Mouse (Mus musculus): ENCODE measurements at regions not wholly inside any gene's neighbourhood (a gene's known extent, or its start where the extent isn't known, plus 50 kb on each side); places are given as distances from the start of the nearest gene placed in this dataset.
A peak's percentile ranks its signal among the peaks of the same experiment; 100 is the strongest.

DNA sequence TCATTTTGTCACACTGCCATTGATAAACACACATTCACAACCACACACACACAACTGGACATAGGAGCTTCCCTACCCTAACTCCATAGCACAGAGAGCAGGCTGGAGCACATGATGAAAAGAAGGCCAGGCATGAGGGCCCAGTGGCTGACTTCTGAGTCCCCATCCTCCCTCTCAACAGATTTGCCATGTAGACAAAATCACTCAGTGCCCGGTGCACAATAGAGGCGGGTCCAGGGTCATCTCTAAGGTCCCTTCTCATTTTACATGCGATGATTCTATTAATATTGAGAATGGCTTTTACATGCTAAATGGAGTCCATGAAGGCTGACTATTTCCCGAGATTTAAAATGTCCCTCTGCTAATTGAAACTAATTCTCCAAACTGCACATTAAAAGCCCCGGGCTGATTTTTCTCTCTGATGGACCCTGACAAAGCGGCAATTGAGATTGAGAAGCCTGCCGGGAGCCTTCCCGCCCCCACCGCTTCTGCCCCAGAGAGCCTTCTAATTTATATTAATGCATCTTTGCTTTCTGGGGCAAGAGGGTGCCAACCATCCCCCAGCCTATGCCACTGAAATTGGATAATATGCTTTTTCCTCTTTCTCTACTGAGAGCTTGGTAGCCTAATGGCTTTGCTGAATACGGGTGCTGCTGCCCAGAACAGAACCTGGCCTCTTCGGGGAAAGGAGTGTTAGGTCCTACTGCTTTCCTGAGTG, 252.7 kb upstream of the Dio3 start:
- DNase-seq (ENCODE audit: low read depth, low spot score), result no peak

DNA sequence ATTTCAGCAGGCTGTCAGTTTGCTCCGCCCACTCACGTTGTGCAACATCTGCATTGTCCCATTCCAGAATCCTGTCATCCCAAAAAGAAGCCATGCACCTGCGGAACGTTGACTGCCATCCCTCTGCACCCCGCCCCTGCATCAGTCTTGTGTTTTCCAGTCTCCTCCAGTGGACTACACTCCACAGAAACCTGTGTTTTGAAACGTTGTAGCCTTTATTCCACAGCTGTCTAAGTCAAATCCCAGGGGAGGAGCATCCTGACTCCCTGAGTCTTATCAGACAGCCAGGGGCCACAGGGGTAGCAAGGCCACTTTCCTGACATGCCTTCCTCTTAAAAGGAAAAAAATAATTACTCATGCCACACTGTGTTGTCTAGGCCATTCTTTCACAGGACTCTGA, 251.5 kb upstream of the Dio3 start:
- DNase-seq (ENCODE audit: low read depth, low spot score), result no peak

DNA sequence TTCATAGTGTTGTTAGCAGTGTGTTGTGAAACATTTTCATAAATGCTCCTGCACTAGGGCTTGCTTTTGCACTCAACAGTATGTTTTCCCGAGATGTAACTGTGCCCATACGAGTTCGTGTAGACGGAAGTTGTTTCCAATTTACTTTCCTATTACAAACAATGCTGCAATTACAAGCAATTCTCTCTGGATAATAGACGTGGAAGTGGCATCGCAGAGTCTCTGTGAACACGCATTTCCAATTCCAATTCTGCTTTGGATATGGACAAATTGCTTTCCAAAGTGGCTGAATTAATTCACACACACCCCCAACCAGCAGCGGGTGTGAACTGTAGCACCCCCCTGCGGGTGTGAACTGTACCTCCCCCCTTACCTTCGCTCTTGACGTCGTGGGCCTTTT, 250.9 kb upstream of the Dio3 start:
- DNase-seq (ENCODE audit: low read depth, low spot score), result no peak

DNA sequence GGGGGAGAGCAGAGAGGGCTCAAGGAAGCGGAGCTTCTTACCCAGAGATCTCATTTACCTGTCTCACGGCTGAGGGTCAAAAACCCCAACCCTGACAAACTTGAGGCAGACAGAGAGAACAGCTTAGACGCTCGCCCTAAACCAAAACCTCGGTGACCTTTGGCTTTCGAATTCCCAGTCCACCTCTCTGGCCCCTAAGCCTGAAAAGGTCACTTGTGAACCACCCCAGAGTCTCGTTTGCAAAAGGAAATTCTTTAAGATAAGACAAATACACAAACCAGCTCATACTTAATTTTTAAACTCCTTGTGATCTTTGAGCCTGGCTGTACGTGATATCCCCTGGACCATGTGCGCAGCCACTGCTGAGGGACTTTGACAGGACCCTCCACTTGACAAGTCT, 250.2 kb upstream of the Dio3 start:
- DNase-seq (ENCODE audit: low read depth, low spot score), result no peak

DNA sequence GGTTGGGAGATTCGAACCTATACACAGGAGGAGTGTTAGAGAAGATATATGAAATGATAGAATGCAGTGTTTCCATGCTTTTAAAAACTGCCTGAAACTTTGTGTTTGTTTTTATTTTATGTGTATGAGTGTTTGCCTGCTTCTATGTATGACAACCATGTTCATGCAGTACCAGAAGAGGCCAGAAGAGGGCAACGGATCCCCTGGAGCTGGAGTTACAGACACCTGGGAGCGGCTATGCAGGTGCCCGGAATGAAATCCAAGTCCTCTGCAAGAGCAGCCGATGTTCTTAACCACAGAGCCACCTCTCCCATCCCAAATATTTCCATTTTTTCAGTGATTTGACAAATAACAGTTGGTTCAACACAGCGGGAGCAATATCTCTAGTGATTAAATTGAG, 247.5 kb upstream of the Dio3 start:
- DNase-seq (ENCODE audit: low read depth, low spot score), result peak; percentile 1

DNA sequence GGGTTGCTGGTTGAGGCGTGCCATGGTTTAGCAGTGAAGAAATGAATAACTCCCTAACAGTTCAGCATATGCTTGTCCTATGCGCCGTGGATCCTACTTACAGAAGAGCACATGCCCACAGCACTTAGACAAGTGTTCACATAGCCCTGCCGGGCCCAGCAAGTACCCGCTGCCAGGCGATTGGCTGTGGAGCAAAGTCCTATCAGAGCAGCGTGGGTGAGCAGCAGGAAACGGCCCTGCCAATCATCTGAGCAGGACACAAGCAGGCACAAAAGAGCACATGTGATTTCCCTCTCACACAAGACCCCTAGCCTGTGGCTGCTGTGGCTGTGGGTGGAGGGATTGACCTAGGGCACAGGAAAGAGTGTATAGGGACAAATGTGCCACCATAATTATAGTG, 243.7 kb upstream of the Dio3 start:
- DNase-seq (ENCODE audit: low read depth, low spot score), result no peak

DNA sequence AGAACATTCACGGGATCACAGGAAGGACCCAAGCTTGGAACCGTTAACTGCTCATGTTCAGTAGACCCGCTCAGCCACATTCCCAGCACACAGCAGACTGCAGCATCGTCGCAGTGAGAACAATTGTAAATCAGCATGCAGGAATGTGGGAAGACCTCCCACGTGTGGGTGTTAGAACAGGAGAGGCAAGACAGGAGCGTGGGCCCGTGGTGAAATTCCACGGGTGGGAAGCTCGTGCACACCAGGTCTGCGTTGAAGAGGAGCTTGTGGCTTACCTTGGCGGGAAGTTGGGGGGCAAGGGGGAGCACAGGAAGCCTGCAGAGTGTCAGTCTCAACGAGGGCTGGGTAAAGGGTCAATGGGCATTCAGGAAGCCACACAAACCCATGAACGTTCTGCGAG, 238.2 kb upstream of the Dio3 start:
- DNase-seq (ENCODE audit: low read depth, low spot score), result no peak

DNA sequence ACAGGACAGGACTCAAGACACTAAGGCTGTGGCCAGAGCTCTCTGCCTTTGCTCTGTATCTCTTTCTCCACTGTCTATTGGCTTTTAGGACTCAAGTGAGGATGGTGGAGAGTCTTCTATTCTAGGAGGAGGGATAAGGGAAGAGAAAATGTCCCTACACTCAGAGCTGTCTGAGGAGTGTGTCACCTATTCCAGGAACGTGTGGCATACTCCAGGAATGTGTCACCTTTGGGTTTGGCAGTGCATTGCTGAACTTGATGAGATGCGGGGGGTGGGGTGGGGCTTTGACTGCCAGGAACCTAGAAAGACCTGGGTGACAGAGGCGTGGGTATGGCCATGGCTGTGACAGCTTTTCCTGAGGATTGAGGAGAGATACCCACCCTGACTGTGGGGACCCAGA, 237.1 kb upstream of the Dio3 start:
- no peak for DNase-seq (ENCODE audit: low read depth, low spot score)

DNA sequence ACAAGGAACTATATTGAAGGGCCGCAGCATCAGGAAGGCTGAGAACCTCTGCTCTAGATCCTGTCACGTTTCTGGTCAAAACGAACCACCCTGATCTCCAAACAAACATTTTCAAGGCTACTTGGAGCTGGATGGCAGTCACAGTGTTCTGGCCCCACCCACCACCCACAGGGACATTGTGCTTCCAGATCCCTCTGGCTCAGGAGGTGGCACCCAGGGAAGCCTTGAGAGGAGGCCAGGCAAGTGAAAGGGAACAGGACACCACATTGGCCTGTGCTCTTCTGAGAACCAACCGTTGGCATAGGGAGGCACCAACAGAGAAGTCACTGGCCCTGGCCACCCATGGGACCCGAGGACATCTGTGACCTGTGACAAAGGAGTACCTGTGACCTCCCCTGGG, 234.6 kb upstream of the Dio3 start:
- DNase-seq (ENCODE audit: low read depth, low spot score), result no peak

DNA sequence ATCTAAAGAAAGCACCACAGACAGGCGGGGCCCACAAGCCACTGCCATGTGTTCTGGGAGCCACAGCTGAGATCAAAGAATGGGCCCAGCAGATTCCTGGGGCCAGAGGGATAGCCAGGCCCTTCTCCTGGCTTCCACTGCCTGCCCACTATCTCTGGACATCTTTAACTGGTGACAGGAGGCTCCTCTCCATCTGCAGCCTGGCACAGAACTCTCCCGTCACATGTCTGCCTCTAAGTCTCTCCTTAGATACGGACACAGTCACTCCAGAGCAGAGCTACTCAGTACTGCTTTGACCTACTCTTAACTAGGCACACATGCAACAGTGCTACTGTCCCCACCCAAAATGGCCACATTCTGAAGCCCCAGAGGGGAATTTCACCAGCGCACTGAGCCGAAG, 234.1 kb upstream of the Dio3 start:
- DNase-seq (ENCODE audit: low read depth, low spot score), result no peak

DNA sequence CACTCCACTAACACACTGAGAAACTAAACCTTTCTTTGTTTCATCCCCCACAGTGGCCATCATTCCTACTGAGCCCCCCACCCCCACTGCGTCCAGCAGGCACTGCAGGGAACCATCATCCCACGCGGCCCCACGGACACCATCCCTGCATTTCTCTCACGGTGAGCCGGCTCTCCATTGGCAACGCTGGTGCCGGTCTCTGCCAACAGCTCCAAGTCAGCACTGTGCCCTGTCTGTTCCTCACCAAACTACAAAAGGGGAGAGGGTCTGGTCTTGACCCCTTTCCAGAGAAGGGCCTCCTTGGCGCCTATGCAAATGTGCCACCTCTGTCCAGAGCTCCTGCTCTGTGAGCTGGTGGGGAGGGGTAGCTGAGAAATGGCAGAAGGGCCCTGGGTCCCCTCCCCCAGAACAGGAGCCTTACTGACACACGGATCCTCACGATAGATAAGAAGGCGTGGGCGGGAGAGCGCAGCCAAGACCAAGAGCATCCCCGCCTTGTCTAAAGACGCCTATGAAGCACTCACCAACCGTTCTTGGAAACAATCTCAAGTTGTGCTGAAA, 233.0 kb upstream of the Dio3 start:
- DNase-seq (ENCODE audit: low read depth, low spot score), result no peak

DNA sequence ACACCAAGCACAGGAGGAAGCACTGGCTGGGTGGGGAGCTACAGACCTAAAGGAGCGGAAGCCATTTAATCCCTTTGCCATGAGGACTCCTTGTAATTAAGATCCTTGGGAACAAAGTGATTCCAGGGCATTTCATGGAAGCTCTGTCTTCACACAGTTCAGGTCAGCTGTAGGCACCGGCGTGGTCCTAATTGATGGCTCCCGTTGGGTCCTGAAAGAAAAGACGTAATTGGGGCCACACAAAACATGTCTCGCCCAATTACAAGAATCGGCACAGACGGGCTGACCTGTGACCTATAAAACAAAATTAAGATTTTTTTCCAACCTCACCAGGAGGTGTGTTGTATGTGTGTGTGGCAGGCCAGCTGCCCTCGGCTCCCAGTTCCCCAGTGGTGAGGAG, 232.3 kb upstream of the Dio3 start:
- no peak for DNase-seq (ENCODE audit: low read depth, low spot score)

DNA sequence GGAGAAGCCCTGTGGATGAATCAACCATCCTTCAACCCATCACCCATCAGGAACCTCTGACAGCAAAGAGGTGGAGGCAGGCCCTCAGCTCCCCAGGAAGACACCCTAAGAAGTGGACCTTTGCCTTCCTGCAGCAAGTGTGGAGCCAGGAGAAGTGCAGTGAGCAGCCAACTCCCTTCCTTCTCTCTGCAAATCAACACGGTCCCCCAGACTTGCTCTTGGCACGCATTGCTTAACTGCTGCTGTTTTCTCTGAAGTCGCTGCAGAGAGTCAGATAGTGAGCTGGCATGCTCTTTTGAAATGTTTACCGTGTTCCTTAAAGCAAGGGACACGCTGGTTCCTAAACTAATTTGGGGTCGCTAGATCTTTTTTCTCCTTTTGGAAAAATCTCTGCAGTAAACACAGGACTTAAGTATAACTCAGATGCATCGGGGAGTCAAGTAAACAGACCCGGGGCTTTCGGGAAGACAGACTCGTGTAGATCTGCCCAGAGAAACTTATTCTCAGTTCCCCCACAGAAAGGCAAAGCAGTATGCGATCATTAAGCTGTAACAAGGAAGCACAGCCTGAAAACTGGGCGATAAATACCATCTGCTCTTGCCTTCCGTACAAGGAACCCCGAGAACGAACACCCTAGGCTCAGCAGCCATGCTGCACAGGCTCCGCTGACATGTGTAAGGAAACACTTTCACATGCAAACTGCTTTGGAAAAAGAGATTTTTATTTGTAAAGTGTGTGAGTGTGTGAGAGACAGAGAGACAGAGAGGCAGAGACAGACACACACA, 231.2 kb upstream of the Dio3 start:
- no peak for DNase-seq (ENCODE audit: low read depth, low spot score)

DNA sequence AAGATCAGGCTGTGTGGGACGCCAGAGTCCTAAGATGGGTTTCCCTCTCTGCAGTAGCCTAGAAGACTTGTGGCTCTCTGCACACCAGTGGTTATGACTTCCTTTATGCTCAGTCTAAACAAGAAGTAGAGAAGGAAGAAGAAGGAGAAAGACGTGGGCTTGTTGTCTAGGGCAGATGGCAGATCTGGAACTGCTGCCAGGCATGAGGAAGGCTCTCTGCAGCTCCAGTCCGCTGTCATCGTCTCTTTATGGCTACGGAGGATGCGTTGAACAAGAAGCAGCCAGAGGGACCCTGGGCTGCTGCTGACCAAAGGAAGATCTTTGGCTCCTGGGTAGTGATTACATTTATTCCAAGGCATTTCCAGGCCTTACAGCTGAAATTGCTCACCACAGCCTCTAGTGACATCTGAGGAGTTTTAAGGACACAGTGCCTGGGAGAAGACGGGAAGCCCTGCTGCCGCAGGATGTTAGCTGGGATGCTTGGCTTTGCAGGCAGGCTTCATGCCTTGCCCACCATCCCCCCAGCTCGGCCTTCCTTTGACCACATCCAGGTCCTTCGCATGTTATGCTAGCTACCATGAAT, 229.6 kb upstream of the Dio3 start:
- DNase-seq (ENCODE audit: low read depth, low spot score), result no peak

DNA sequence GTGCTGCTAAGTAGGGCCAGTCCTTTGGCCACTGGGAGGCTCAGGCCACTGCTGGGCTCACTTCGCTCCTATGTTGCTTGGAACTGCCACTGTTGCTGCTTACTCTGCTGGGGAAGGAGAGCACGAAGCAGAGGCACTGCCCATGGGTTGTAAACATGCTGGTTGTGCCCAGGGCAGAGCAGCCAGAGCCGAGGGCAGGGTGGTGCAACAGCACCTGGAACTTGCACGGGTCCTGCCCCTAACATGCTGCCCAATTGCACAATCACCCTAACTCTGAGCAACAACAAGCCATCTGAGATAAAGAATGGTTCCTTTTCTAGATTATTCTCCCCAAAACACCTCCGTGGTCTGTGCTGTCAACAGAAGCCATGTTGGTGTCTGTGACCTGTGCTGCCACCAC, 219.5 kb upstream of the Dio3 start:
- DNase-seq (ENCODE audit: low read depth, low spot score), result no peak

DNA sequence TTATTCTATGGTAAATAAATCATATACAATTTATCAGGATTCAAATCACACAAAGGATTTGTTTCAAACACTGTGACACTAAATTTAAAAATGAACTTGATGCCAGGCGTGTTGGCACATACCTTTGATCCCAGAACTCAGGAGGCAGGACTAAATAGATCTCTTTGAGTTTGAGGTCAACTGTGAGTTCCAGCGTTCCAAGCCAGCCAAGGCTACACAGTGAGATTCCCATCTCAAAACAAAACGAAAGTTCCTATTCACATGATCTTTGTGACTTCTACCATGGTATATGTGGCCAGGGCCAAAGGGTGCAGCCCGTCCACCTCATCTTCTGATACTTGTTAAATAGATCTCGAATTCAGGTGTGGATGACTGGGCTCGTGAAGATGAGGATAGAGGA, 216.9 kb upstream of the Dio3 start:
- no peak for DNase-seq (ENCODE audit: low read depth, low spot score)

DNA sequence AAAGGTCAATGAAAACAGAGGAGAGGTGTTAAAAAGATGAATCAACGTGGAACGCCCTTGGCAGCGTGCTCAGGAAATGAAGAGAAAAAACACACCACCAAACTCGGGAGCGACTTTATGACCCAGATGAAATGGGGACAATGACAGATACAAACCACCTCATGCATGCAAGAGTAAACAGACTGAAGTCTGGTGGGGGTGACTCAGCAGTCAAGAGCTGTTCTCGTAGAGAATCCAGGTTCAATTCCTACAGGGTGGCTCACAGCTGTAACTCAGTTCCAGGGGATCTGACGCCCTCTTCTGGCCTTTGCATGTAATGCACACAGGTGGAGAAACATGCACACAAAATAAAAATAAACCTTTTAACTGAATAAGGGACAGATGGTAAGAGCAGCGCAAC, 215.9 kb upstream of the Dio3 start:
- no peak for DNase-seq (ENCODE audit: low read depth, low spot score)

DNA sequence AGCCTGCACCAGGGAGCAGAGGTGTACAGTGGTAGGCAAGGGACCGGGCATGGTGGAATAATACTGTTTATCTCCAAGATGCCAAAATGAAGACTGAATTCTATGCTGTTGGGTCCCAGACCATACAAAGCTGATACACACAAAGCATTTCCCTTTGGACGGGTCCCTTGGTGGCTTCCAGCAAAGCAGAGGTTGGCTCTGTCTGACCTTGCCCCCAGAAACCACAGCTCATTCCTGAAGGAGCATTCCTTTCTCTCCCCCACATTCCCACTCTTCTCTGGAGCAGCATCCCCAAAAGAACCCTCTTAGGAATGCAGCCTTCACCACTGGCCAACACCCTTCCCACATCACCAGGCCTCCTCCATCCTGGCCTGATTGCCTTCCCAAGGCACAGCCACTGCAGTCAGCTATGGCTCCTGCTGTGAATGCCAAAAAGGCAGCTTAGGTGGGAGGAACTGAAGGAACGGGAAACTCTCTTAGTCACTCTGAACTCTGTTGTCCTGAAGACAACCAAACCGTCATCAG, 212.4 kb upstream of the Dio3 start:
- DNase-seq (ENCODE audit: low read depth, low spot score), result no peak

DNA sequence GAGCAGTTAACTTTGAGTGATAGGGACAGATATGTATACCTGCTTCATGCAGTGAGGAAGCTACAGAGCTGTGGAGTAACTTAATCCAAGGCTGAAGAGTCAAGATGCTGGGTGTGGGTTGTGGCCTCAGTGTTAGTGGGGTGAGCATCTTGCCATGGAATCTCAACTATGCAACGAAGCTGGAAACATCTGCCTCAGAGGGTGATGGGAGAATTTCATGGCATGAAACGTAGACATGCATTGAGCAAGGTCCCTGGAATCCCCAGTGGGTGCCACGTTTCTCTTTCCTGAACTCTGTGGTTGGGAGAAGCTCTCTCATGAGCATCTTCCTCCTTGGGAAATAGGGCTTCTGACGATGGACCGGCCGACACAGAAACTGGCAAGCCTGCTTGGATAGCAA, 208.4 kb upstream of the Dio3 start:
- no peak for DNase-seq (ENCODE audit: low read depth, low spot score)

DNA sequence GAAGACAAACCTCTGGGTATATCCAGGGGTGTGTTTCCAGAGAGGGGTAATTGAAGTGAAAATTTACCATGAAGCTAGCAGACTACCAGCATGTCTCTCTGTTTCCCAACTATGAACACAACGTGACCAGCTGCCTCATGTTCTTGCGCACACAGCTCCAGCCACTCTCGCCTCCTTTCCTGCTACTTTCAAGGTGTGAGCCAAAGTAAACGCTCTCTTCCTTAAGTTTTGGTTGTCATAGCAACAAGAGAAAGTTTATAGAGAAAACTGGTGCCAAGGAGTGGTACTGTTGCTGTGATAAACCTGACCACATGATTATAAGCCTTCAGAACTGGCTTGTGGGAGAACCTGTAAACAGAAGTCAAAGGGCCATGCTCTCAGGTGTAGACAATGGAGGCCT, 207.0 kb upstream of the Dio3 start:
- no peak for DNase-seq (ENCODE audit: low read depth, low spot score)

DNA sequence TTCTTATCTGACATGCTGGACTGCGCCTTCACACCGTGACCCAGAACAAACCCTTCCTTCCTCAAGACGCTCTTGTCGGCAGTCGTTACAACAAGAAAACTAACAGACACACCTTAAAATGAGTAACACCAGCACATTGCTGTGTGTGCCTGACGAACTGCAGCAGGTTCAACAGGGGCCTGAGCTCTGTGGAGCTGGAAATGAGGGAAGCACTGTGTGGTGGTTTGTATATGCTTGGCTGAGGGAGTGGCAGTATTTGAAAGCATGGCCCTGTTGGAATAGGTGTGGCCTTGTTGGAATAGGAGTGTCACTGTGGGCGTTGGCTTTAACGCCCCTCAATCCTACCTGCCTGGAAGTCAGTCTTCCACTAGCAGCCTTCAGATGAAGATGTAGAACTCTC, 203.9 kb upstream of the Dio3 start:
- DNase-seq (ENCODE audit: low read depth, low spot score), result no peak

DNA sequence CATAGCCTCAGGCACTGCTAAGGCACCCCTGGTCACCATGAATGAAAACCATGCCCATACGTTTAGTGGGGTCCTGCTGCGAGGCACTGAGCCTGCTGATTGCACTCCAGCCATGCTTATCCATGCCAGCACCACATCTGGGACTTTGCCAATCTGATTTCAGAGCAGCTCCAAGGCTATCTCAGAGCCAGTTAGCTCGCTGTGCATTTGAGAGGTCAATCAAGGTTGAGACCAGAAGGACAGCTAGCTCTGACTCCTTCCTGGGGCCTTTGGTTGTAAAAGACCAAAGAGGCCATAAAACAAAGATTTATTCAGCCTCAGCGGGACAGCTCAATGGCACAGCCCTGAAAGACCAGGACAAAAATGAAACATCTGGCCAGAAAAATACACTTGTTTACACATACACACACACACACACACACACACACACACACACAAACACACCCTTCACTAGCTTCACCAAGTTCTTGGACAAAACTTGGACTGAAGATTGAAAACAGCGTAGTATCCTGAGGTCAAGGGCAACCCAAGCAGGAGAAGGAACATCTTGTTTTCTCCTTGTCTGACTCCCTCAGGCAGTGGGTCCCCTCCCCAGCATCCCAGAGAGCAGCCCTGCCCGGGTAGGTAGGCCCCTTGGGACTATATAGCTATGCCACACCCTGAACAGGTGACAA, 201.5 kb upstream of the Dio3 start:
- no peak for DNase-seq (ENCODE audit: low read depth, low spot score)

Data from A20 (cell line).